ENCODE assay signal across 9 mouse cellular contexts in the genomic region with DNA sequence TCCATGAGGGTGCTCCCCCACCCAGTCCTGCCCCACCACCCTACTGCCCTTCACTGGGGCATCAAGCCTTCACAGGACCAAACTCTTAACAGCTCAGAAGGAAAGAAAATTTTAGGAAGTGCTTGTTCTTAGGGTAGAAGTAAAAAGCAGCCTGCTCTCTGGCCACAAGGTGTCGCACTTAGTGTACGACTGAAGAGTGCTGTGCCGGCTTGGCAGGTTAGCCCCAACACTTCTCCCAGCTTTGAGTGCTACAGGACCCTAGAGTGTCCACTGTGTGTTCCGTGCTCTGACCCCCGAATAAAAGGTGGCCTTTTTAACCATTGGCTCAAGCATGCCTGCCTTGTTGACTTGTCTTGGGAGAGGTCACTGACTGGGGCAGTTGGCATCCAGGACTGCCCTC. TPM values are rescaled to one million over a fixed set of nuclear protein-coding genes. Genes with fewer than 3 reads are reported as not detected.
DNase-seq lines count a peak whose midpoint lies in the region; ATAC-seq and TF ChIP-seq lines count a peak whose summit lies in the region.
"Had no signal": no experiment of that assay in that cellular context is flagged by ENCODE, and none has a peak within 500 bp of the region (broad histone marks: within the 10 kb centered on the region; RNA-seq: fewer than 3 reads in every experiment).

No protein-coding gene starts in this region.

- peak; percentile 73 for TF ChIP-seq RAD21 in MEL (IDR thresholded peaks at IDR 0.05; ENCODE audit: low read depth, low read length)

- H3K79me2 ChIP-seq in MEL (ENCODE audit: control insufficient read depth, insufficient read depth, low read length, poor library complexity), result no peaks in the 10 kb centered on the region; the same call in 1 of the 2 replicates

- H3K36me3 ChIP-seq in MEL (ENCODE audit: control insufficient read depth in 1 of 2, insufficient read depth in 2 of 2, low read length in 2 of 2), result peaks cover 6 to 11% of the 10 kb centered on the region in 2 experiments
- peaks cover 50% of the 10 kb centered on the region for H3K36me3 ChIP-seq in forebrain, embryonic 14.5 days (ENCODE audit: control insufficient read depth, insufficient read depth, low read length)

- H3K4me3 ChIP-seq in MEL (ENCODE audit: control insufficient read depth in 1 of 2, insufficient read depth in 1 of 2, low read depth in 2 of 2, low read length in 2 of 2), result no peak overlapping the region
- no peak overlapping the region for H3K4me3 ChIP-seq in forebrain, embryonic 14.5 days (ENCODE audit: low read depth, low read length)
- H3K4me3 ChIP-seq: liver, embryonic 15.5 days had no signal

- H3K9ac ChIP-seq in MEL (ENCODE audit: control insufficient read depth, low read depth, low read length, poor library complexity, severe bottlenecking), result peak overlapping the region; percentile 25; the same call in 1 of the 2 replicates
- no peak overlapping the region for H3K9ac ChIP-seq in forebrain, embryonic 14.5 days (ENCODE audit: low read length)
- H3K9ac ChIP-seq: liver, embryonic 15.5 days had no signal

- intact Hi-C loops in heart, postnatal 36 days (cut with DNase I), result loop anchor here (2.0 kb wide), 1 partner anchor 144 kb away; no protein-coding TSS in a partner anchor

- no peaks in the 10 kb centered on the region for H3K27me3 ChIP-seq in MEL (ENCODE audit: control insufficient read depth in 1 of 2, insufficient read depth in 2 of 2, low read length in 2 of 2)
- no peaks in the 10 kb centered on the region for H3K27me3 ChIP-seq in forebrain, embryonic 14.5 days (replicated peaks; ENCODE audit: control insufficient read depth, insufficient read depth, low read length)
- H3K27me3 ChIP-seq: liver, embryonic 15.5 days had no signal

- peak; percentile 93 for DNase-seq in MEL (ENCODE audit: low read depth, low spot score)
- peak; percentile 84 for DNase-seq in c-Kit-positive CD71-positive TER-119-negative erythroid progenitor cells, embryonic 14.5 days (ENCODE audit: low read depth)
- peak; percentile 91 for DNase-seq in forebrain, embryonic 14.5 days (ENCODE audit: low spot score)
- DNase-seq in heart, postnatal 36 days, result peak; percentile 70 to 74
- DNase-seq in layer of hippocampus, postnatal 10 days (ENCODE audit: low spot score in 2 of 2), result peak; percentile 81
- DNase-seq in lung, postnatal 36 days, result peak; percentile 90
- DNase-seq in right cerebral cortex, adult 18-20 months, result peak; percentile 64
- peak; percentile 65 for DNase-seq in urinary bladder, postnatal 25 days (ENCODE audit: low spot score)

- TF ChIP-seq EP300 in MEL (IDR thresholded peaks at IDR 0.05; ENCODE audit: low read depth in 1 of 2, low read length in 2 of 2), result no peak

- H3K9me3 ChIP-seq in MEL (replicated peaks; ENCODE audit: insufficient read depth, low read length), result no peaks in the 10 kb centered on the region
- H3K9me3 ChIP-seq in forebrain, embryonic 14.5 days (replicated peaks; ENCODE audit: control insufficient read depth, low read length), result no peaks in the 10 kb centered on the region
- H3K9me3 ChIP-seq: liver, embryonic 15.5 days had no signal

- H3K27ac ChIP-seq in MEL (ENCODE audit: control insufficient read depth, low read depth, low read length), result no peak overlapping the region
- no peak overlapping the region for H3K27ac ChIP-seq in forebrain, embryonic 14.5 days (ENCODE audit: low read depth, low read length)
- H3K27ac ChIP-seq: liver, embryonic 15.5 days had no signal

- peak; percentile 65 for ATAC-seq in forebrain, embryonic 14.5 days

- peak; percentile 58 to 82 (median 69) for TF ChIP-seq CTCF in MEL (IDR thresholded peaks at IDR 0.05 in 2 of 3, conservative IDR thresholded peaks at IDR 0.05 in 1 of 3; ENCODE audit: control insufficient read depth in 1 of 3, insufficient read depth in 1 of 3, low read depth in 2 of 3, low read length in 3 of 3, poor library complexity in 1 of 3, severe bottlenecking in 1 of 3)

- no peak overlapping the region for H3K4me2 ChIP-seq in forebrain, embryonic 14.5 days (ENCODE audit: low read length)
- H3K4me2 ChIP-seq: liver, embryonic 15.5 days had no signal

- 5% methylated on average over 5 of the region's 5 CpGs for WGBS in forebrain, embryonic 14.5 days

- no peak for TF ChIP-seq POLR2A in MEL (IDR thresholded peaks at IDR 0.05; ENCODE audit: control insufficient read depth in 1 of 2, insufficient read depth in 1 of 2, low read depth in 1 of 2, low read length in 2 of 2, poor library complexity in 1 of 2)

- H3K4me1 ChIP-seq in MEL (ENCODE audit: control insufficient read depth in 1 of 2, insufficient read depth in 2 of 2, low read length in 2 of 2), result peaks cover 0 to 5% of the 10 kb centered on the region in 2 experiments; a peak in 2 of 4 replicates
- no peaks in the 10 kb centered on the region; the same call in 1 of the 2 replicates for H3K4me1 ChIP-seq in forebrain, embryonic 14.5 days (ENCODE audit: control insufficient read depth, insufficient read depth, low read length)

TF ChIP-seq in MEL, 35 proteins besides CTCF, POLR2A, EP300 and RAD21:
- TF ChIP-seq MYC (IDR thresholded peaks at IDR 0.05; ENCODE audit: low read depth, low read length) (no peak), USF2 (IDR thresholded peaks at IDR 0.05; ENCODE audit: borderline replicate concordance in 1 of 2, insufficient read depth in 1 of 2, low read depth in 1 of 2, low read length in 2 of 2) (no peak), ZC3H11A (IDR thresholded peaks at IDR 0.05; ENCODE audit: low read depth, low read length) (peak; percentile 73), MXI1 (IDR thresholded peaks at IDR 0.05; ENCODE audit: low read depth, low read length) (no peak), SMC3 (IDR thresholded peaks at IDR 0.05; ENCODE audit: low read depth, low read length) (peak; percentile 78), HCFC1 (IDR thresholded peaks at IDR 0.05; ENCODE audit: low read depth, low read length) (0 out of 2 replicates have a peak, but pooled peaks have one; percentile 35), TBP (IDR thresholded peaks at IDR 0.05; ENCODE audit: low read depth, low read length) (no peak), MAX (IDR thresholded peaks at IDR 0.05; ENCODE audit: low read length) (no peak)

RNA-seq across cellular contexts. Expression of gene C1qtnf12, which starts 2.8 kb away (rescaled TPM):
- total RNA-seq in MEL (2012; rRNA removed), result 1.2 and 1.8 TPM in 2 replicates
- polyA plus RNA-seq in MEL (2012; ENCODE audit: insufficient read depth in 1 of 2, insufficient read length in 2 of 2, low read depth in 1 of 2, low replicate concordance in 2 of 2, missing spikeins in 1 of 2), result 1 to 10 TPM in 1 of 2 experiments, not detected in 1; 2.9 TPM
- 8.0 and 11.3 TPM in 2 replicates for polyA plus RNA-seq in forebrain, embryonic 14.5 days (2014; fragmentation: Nextera tagmentation; extraction: Ambion mirVana)
- 10 to 100 TPM; 15.6 to 16.0 TPM for total RNA-seq in heart, postnatal 36 days (2021)
- 10 to 100 TPM; 25.9 to 29.7 TPM for total RNA-seq in layer of hippocampus, postnatal 10 days (2021)

RNA-seq across cellular contexts. Expression of gene Ube2j2, which starts 15.6 kb away (rescaled TPM):
- 120 and 121 TPM in 2 replicates for total RNA-seq in MEL (2012; rRNA removed)
- 100 to 1,000 TPM in 1 of 2 experiments, not detected in 1; 172 TPM for polyA plus RNA-seq in MEL (2012; ENCODE audit: insufficient read depth in 1 of 2, insufficient read length in 2 of 2, low read depth in 1 of 2, low replicate concordance in 2 of 2, missing spikeins in 1 of 2)
- polyA plus RNA-seq in forebrain, embryonic 14.5 days (2014; fragmentation: Nextera tagmentation; extraction: Ambion mirVana), result 116 and 137 TPM in 2 replicates
- total RNA-seq in heart, postnatal 36 days (2021), result 10 to 100 TPM; 49.4 to 56.0 TPM
- total RNA-seq in layer of hippocampus, postnatal 10 days (2021), result 10 to 100 TPM; 93.3 to 97.5 TPM

RNA-seq across cellular contexts. Expression of gene B3galt6, which starts 33.2 kb away (rescaled TPM):
- total RNA-seq in MEL (2012; rRNA removed), result 6.6 and 9.1 TPM in 2 replicates
- 1 to 10 TPM in 1 of 2 experiments, not detected in 1; 3.8 TPM for polyA plus RNA-seq in MEL (2012; ENCODE audit: insufficient read depth in 1 of 2, insufficient read length in 2 of 2, low read depth in 1 of 2, low replicate concordance in 2 of 2, missing spikeins in 1 of 2)
- polyA plus RNA-seq in forebrain, embryonic 14.5 days (2014; fragmentation: Nextera tagmentation; extraction: Ambion mirVana), result 27.6 and 29.6 TPM in 2 replicates
- 1 to 10 TPM; 2.2 to 2.4 TPM for total RNA-seq in heart, postnatal 36 days (2021)
- 10 to 100 TPM; 10.6 to 11.6 TPM for total RNA-seq in layer of hippocampus, postnatal 10 days (2021)

RNA-seq across cellular contexts. Expression of gene Sdf4, which starts 33.4 kb away (rescaled TPM):
- total RNA-seq in MEL (2012; rRNA removed), result 111 and 114 TPM in 2 replicates
- 100 to 1,000 TPM in 1 of 2 experiments, not detected in 1; 117 TPM for polyA plus RNA-seq in MEL (2012; ENCODE audit: insufficient read depth in 1 of 2, insufficient read length in 2 of 2, low read depth in 1 of 2, low replicate concordance in 2 of 2, missing spikeins in 1 of 2)
- polyA plus RNA-seq in forebrain, embryonic 14.5 days (2014; fragmentation: Nextera tagmentation; extraction: Ambion mirVana), result 124 and 127 TPM in 2 replicates
- 10 to 100 TPM; 77.9 to 89.1 TPM for total RNA-seq in heart, postnatal 36 days (2021)
- 100 to 1,000 TPM; 128 to 136 TPM for total RNA-seq in layer of hippocampus, postnatal 10 days (2021)

RNA-seq across cellular contexts. Expression of gene Tnfrsf4, which starts 54.4 kb away (rescaled TPM):
- 1.6 and 1.7 TPM in 2 replicates for total RNA-seq in MEL (2012; rRNA removed)
- 1 to 10 TPM in 1 of 2 experiments, not detected in 1; 2.7 TPM for polyA plus RNA-seq in MEL (2012; ENCODE audit: insufficient read depth in 1 of 2, insufficient read length in 2 of 2, low read depth in 1 of 2, low replicate concordance in 2 of 2, missing spikeins in 1 of 2)
- polyA plus RNA-seq in forebrain, embryonic 14.5 days (2014; fragmentation: Nextera tagmentation; extraction: Ambion mirVana), result 0.43 and 0.60 TPM in 2 replicates
- total RNA-seq in heart, postnatal 36 days (2021), result under 1 TPM; 0.27 to 0.39 TPM
- 1 to 10 TPM; 1.2 to 2.2 TPM for total RNA-seq in layer of hippocampus, postnatal 10 days (2021)
